Mouse (Mus musculus): Measurements from ENCODE around the gene Dnm3.

Dnm3 gene

DNA sequence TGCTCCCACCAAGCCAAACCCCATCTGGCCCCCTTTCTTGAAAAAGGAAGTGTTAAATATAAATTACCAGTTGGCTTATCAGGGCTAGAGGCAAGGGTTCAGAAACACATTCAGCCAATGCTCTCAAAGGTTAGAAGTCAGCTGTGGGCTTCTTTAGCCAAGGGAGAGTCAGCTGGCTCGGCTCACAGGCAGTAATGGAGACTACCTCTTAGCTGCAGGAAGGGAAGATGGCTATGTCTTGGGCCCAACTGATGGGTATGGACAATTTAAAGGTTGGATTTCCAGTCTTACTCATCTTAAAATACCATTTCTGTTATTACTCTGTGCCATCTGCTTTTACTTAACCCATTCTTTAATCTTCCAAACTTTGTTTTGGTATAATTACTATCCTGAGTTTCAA lies 317.1 kb downstream of the Dnm3 start:
- no peak for DNase-seq (ENCODE audit: low spot score)

DNA sequence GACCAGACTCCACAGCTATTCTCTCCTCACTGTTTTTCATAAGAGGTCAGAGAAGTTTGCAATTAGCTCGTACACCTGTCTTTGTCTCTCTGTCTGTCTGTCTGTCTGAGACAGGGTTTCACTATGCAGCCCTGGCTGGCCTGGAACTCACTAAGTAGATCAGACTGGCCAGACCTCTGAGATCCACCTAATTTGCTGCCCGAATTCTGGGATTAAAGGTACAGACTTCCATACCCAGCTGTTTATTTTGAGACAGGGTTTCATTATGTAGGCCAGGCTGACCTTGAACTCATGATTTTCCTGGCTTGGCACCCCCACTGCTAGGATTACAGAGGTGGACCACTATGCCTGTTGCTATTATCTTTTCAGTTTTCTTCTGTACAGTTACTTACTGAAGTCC lies 319.3 kb downstream of the Dnm3 start:
- DNase-seq (ENCODE audit: low spot score): no peak

DNA sequence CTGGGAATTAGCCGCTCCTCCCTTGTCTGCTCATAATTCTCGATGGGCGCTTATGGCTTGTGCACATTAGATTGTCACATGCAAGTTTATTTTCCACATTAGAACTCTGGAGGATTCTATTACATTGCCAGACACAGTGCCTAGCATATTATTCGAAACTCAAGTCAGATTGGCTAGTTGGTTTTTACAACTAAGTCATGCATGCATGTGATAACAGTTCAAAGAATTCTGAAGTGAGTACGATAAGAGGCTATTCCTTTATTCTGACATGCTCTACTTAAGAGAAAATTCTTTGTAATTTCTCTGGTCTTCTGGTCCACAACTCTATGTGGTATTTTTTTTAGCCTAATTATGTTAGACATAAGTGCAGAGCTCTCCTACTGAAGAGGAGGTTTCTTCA lies 320.2 kb downstream of the Dnm3 start:
- no peak for DNase-seq (ENCODE audit: low spot score)

DNA sequence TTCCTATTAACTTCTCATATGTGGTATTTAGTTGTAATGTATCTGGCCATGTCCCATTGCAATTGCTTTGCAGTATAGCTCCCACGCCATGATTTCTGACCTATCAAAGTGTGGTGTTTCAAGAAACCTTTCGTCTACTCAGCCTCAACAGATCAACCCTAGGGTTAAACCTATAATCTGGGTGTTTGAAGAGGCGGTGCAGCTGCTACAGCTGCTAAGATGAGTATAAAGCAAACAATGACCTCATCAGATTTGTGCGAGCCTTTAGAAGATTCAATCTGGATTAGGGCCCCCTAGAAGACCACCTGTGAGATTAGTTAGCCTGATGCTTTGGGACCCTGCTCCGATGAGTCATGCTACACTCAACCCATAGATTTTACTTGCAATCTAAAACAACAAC lies 321.0 kb downstream of the Dnm3 start:
- no peak for DNase-seq (ENCODE audit: low spot score)

DNA sequence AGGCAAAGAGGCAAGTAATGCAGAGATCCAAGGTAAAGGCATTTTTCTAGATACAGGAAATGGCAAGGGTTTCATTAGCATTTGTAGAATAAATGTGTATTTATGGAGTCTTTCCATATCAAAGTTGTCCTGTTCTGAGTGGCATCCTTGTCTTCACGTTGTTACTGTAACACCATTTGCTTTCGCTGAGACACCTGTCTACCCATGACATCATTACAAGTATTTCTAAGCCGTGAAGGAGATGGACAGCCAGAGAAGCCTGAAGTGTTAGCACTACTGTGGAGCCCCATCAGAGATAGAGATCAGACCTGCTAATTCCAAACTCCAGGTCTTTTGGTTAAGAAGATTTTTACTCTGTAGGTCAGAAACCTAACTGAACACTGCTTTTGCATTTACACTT lies 322.3 kb downstream of the Dnm3 start:
- no peak for DNase-seq (ENCODE audit: low spot score)

DNA sequence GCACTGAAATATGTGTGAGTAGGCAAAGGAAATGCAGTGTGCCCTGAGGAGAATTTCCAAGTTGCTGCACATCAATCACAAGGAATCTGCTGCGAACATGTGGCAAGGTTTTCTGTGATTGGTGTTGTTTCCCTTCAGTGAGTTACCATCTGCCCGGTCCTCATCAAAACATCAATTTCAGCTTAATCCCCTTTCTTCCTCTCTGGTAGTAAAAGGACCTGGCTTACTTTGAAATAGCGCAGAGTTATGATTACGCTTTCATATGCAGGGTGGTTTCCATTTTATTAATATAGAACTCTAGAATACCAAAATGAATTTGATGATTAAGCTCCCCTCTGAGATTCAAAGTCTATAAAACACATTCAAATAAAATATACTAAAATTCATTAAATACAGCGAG lies 324.7 kb downstream of the Dnm3 start:
- DNase-seq (ENCODE audit: low spot score): no peak

DNA sequence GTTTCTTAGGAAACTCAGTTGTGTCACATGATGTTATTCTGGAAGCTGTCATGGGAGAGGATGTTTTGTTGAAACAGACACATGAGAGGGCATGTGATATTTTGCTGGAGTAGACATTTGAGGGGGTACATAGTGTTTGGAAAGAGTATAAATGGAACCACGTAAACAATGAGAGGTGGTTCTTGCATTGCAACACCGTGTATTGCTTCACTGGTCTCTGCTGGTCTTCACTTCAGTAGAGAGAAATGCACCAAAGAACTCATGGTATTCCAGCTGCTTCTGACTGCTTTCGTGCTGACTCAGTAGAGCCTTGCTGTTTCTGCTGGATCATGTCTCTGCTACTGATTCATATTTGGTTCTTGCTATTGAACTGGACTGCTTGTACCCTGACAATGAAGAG lies 328.1 kb downstream of the Dnm3 start:
- DNase-seq (ENCODE audit: low spot score): no peak

DNA sequence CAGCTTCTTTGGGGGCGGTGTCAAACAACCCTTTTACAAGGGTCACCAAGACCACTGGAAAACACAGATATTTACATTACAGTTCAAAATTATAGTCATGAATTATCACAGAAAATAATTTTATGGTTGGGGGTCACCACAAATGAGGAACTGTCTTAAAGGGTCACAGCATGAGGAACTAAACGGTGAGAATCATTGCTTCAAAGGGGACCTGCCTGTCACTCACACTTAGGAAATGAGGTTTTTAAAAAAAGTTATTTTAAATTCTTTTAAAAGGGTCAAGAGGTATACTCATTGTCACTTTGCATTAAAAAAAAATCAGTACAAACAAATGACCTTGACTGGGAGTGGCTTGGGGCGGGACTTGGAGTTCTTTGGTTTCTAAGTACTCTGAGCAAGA lies 330.3 kb downstream of the Dnm3 start:
- no peak for DNase-seq (ENCODE audit: low spot score)

DNA sequence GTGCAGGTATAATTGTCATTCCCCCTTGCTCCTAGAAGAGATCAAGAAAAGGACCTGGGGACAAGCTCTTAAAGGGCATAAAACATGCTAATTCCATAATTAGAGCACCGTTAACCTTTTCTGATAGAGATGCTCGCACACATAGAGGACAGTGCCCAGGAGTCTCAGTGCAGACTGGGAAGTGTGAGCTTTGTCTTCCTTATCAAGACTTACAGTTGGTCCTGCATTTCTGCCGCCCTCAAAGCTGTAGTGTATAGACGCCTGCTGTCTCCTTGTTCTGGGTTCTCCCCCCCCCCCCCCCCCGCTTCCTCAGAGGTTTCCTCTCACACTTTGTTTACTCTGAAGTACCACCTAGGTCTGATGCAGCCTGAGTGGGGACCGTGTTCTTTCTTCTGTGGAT lies 332.1 kb downstream of the Dnm3 start:
- no peak for DNase-seq (ENCODE audit: low spot score)

DNA sequence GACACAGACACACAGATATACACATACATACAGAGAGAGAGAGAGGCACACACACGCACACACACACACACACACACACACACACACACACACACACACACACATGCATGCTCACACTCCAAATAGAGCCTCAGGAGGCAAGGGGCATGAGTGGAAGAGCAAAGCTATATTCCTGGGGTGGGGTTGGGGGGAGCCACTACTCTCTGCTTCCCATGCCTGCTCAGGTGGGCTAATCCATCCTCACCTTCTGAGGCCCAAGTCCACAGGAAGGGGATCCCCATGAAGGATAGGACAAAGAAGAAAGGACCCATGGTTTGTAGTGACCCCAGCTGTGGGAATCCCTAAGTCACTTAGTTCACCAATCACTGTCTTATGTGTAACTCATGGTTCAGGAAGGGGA lies 332.8 kb downstream of the Dnm3 start:
- DNase-seq (ENCODE audit: low spot score): no peak

DNA sequence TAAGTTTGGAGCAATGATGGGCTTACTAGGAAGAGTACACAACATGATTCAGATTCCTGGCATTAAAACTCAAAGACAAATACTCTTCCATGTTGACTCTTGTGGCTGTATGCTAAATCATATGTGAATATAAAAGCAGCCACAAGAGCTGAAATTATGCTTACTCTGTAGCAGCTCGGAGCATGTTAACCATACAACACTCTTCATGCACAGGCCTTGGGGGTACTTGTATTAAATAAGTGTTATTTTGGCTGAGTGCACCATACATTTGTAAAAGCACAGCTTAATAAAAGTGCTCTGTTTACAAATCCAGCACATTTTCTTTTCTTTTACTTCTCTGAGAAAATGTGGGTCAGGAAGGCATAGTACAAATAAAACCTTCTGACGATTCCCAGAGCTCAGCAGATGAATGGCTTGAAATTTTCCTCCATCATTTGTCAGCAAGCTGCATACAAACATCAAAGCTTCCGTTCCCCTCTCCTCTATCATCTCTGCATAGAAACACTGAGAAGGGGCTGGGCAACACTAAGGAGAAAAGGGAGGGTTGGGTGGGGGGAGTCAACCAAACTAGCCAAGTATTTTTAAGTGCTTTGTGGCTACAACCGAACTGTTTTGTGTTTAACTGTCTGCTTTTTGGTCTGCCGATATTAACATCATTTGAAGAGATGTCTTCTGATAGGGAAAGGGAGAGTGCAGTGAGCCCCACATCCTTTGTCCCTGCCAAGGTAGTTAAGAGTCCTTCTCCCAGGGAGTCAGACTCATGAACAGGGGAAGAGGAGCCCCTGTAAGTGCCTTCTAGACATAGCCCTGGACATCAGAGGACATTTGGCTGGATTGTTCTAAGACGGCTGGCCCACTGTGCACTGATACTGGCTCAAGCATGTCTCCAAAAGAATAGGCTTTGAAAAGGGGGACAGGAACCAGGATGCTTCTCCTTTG lies 333.6 kb downstream of the Dnm3 start:
- no peak for DNase-seq (ENCODE audit: low spot score)

DNA sequence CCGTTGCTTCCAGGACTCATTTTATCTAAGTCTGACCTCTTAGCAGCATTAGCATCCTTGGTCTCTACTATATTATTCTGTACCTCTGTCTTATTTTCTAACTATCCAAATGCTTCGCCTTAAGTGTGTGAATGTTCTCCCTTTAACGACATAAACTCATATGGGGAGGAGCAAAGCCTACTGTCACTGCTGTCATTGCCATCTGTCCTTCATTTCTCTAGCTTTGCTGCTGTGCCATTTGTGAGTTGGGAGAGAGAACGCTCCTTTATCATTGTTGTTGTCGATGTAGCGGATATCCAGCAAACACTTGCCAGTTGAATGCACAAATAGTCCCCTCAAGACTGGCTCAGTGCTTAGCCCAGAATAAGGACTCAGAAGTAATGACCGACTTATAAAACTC lies 335.5 kb downstream of the Dnm3 start:
- no peak for DNase-seq (ENCODE audit: low spot score)

DNA sequence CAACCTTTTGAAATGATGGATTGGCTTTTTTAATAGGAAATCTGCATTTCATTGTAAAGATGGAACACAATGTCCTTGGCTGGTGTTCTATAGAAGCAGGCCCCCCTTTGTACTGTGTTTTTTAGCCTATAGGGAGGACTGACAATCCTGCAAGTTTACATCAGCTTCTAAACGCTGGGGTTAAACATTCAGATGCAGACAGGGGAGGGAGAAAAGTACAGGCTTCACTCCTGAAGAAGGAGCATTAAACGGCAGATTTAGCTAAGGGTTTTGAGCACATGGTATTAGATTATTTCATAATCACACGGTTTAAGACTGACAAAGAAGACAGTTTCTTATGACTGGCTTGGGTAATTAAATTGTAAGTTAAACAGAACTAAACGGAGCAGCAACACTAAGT lies 341.5 kb downstream of the Dnm3 start:
- DNase-seq (ENCODE audit: low spot score): no peak

DNA sequence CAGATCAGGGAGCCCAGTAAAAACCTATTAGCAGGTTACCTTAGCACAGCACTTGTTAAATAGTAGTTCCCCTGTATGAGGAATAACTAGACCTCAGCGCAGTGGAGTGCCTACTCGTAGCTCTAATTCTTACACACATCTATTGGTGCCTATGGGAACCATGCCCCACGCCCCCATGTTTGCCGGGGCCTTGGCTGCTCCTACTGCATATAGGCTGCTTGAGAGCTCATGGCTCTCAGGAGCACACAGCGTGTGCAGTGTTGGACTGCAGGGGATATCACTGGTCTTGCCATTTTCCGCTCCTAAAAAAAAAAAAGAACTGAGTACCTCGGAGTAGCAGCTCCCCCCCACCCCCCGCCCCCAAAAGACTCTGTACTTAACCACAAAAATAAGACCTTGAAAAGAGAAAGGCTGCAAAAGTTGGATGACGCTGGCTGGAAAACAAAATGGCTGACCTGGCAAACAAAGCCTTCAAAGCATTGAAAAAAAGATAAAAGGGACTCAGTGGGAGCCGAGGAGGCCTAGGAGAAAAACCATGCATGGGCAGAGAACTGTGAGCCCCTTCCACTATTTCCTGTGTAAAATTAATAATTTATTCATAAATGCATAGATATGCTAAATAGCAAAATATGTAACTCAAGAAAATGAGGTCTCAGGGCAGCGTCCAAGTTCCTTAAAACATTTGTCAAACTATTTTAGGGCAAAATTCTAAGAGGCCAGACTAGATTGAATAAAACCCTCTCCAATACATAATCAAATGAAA lies 342.2 kb downstream of the Dnm3 start:
- no peak for DNase-seq (ENCODE audit: low spot score)

DNA sequence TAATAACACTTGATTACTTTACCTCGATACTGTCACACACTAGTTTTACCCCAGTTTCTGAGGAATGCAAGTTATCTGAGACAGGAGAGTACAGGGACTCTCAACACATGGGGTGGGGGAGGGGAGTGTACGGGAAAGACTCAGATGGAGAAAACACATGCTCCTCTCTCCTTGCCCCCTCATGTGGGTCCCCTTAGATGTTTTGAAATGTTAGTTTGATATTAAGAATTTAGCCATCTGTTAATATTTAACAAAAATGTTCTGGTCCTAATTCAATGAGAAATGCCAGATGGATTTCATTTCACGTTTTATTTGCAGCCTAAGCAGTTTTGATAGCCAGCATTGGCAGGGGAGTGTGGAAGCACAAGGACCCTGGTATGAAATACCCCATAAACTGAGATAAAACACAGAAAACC lies 343.2 kb downstream of the Dnm3 start:
- no peak for DNase-seq (ENCODE audit: low spot score)

DNA sequence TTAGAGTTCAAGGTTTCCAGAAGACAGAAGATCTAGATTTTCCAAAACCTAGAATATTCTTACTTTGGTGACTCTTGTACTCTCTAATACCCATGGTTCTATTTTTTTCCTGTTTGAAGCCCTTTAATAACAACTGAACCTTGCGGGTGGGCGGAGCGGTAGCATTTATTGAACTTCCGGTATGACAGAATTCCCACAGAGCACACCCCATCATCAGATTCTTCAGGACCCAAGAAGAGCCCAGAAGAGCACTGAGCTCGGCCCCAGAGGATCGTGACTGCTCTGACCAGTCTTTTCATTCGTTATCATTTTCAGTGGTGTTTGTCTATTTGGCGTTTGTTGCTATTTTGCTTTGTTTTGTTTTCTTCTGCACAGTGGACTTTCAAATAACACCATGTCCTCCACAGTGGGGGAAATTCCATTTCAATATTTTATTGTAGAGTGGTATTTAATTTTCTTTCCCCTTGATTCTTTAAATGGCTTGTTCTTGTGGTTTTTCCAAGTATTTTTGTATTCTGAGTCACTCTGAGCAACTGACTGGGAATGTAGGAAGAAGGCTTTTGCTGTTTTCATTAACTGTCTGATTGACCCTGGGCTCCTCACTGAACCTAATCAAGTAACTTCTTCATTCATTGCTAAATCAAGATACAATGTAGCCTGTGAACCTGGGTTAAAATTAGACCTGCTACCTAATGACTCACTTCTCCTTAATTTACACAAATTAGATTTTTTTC lies 344.8 kb downstream of the Dnm3 start:
- DNase-seq (ENCODE audit: low spot score): no peak

DNA sequence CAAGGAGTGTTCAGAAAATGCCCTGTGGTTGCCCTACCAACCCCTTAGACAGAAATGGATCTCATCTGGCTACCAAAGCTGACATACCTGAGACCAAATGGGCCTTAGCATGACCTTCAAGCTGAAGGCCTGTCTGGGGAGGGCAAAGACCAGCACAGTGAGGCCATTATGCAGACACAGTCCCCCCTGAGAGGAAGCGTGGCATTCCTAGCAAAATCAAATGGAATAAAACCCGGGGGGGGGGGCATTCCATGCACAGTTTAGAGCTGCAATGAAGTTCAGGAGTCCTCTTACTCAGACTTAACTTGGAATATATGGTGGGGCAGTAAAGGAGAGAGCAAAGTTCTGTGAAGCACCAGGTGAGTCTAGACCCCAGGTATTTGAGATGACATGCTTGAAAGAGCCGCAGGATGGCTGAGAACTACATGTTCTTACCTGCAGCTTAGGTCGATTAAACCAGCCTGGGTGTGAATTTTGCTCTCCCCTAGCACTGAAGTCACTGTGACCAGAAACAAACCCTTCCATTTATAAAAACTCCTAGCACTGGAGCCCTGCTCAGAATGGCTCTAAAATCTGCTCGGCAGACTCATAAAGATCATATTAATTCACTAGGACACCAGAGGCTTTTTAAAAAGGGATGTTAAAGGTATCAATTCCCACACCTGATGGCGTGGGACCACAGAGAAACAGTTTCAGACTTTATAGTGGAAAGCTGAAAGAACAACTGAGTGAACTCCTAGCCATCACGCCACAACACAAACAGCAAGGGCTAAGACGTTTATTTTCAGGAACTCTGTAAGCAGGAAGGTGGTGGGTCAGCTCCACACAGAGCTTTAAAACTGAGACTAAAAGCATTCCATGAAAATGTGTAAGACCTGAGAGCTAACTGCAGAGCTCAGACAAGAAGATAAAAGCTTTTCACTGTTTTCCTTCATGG lies 350.7 kb downstream of the Dnm3 start:
- no peak for DNase-seq (ENCODE audit: low spot score)

DNA sequence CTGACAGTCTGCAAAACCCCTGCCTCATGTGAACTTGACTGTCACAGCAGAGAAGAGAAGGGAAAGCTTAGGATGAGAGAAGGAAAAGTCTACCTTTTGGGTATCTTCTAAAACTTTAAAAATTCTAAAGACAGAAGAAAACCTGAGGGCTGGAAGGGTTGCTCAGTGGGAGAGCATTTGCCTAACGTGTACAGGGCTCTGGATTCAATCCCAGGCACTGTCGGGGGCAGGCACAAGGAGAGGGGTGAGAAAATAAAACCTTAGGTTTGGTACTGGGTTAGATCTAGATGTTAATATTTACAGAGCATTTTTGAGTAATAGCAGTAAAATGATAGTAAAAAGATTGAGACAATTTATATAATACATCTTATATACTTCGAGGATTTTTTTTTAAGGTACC lies 353.4 kb downstream of the Dnm3 start:
- no peak for DNase-seq (ENCODE audit: low spot score)

DNA sequence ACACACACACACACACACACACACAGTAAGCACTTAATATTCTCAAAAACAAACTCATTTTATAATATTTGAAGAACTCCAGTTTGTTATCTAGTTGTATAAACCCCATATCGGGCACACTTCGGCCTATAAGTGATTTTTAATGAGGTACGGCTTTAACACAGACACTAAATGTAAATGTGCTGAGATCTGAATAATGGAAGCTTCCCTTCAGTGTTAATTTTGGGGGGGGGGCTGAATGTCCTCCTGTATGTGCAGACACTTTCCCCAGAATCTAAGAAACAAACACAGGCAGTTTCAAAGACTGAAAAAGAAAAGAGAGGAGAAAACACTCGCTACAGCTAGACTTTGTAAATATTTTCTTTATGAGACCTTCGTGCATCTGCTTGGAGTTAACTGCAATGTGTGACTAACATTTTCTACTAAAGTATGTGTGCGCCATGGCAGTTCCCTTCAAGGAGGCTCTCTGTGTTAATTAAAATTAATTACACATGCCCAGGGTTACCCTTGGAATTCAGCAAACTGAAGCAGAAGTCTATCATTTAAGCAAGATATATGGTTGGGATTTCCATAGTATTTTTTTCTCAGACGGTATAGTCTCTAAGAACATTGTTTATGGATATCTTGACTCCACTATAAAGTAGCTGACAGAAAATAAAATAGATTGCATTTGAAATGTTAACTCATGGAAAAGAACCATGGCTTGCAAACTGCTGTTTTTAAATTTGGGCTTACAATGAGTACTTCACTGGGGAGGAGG lies 356.2 kb downstream of the Dnm3 start:
- DNase-seq (ENCODE audit: low spot score): no peak

DNA sequence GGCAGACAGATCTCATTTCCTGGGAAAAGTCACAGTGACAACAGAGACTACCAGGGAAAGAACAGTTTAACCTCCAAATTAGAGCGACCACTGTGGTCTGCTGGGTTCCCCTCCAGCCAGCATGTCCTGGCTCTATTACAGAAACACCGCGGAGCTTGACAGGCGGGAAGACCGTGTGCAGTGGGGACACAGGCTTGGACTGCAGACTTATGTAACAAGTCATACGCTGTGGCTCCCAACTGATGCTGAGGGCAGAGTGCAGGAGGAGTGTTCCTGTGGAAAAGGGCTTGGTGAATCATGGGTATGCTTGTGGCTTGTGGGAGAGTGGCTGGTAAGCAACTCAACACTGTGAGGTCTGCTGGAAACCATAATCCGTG lies 368.4 kb downstream of the Dnm3 start:
- no peak for DNase-seq (ENCODE audit: low spot score)

Data from layer of hippocampus, adult 9-10 months (tissue).